Mouse (Mus musculus): Measurements from ENCODE around the gene Plekhb2. TPM values are rescaled to one million over a fixed set of nuclear protein-coding genes. Genes with fewer than 3 reads are reported as not detected.

The Plekhb2 gene
- 134 TPM for polyA plus RNA-seq (2017; shearing (Covaris generic))

DNA sequence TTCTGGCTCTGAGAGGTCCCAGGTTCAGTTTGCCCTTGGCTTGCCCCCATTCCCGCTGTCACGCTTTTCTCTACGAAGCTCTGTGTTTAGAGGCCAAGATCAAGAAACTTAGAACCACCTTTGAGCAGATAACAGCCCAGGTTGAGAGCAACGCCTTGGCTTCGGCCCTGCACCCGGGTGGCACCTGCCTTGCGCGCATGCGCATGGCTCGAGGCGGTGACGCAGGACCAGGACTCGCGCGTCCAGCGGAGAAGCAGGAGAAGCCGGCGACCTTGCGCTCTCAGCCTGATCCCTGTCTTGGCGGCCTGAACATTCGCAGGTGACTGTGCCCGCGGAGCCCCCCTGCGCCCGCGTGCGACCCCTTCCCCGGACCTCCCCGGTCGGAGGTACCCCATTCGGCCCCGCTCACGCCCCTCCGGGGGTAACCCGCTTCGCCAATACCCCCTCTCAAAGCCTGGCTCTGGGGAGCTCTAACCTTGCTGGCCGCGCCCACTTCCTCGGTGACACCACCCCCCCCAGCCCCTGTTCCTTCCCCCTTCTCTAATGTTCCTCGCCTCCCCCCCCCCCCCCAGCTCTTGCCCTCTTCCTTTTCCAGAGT, at the start of gene Plekhb2:
Plekhb2 (plus strand) TSS at position 232 of the 598 bp plus-strand sequence.

GRCm38 (mm10) chr1:34842887-34843618, 6.7 kb upstream of the Plekhb2 start, which contains the start of gene Fam168b:
Gene Fam168b (minus strand): TSS chr1:34843065.

Other genes starting within 250 kb of the Plekhb2 start
- 13.0 TPM for gene Fam168b, start 6.9 kb upstream of the Plekhb2 start, polyA plus RNA-seq (2017; shearing (Covaris generic))

Data from CD4-positive, CD25-positive, alpha-beta regulatory T cell, adult 9 weeks (primary cell).